Mouse (Mus musculus) kidney, embryonic 14.5 days (tissue): ENCODE data around the gene Zfp354a. TPM values are rescaled to one million over a fixed set of nuclear protein-coding genes. Genes with fewer than 3 reads are reported as not detected.
"Not testable (repeated sequence)": the region's sequence is repeated elsewhere in the genome, so short reads cannot be mapped to it uniquely, and the experiment has no call there.

Source experiments
- ATAC-seq: fragments of 200-750 bp; cut with Nextera tagmentation; 2 replicates; pipeline ENCODE4 v1.8.0; 2017; ENCODE audit warnings: moderate number of reproducible peaks, mild to moderate bottlenecking, moderate TSS enrichment, moderate library complexity; ENCODE audit not compliant: low FRiP score, low TSS enrichment
- H3K27ac ChIP-seq: fragments of 300-500 bp; sonication (generic); 2 replicates; pipeline ENCODE4 v1.5.1; 2014; ENCODE audit warnings: low read depth, mild to moderate bottlenecking, low read length, moderate library complexity, mixed read lengths
- H3K27me3 ChIP-seq: fragments of 300-500 bp; sonication (generic); 2 replicates; pipeline ENCODE4 v1.6.1; 2014; ENCODE audit warnings: mild to moderate bottlenecking, low read length; ENCODE audit not compliant: control insufficient read depth, insufficient read depth
- H3K36me3 ChIP-seq: fragments of 300-500 bp; sonication (generic); 2 replicates; pipeline ENCODE4 v1.6.1; 2014; ENCODE audit warnings: low read length, mixed read lengths; ENCODE audit not compliant: control insufficient read depth, insufficient read depth
- H3K4me1 ChIP-seq: fragments of 300-500 bp; sonication (generic); 2 replicates; pipeline ENCODE4 v1.6.1; 2014; ENCODE audit warnings: low read length, mixed read lengths; ENCODE audit not compliant: control insufficient read depth, insufficient read depth
- H3K4me2 ChIP-seq: fragments of 300-500 bp; sonication (generic); replicated peaks from 2 replicates; pipeline ENCODE4 v1.6.1; 2014; ENCODE audit warnings: low read depth, mild to moderate bottlenecking, low read length
- H3K4me3 ChIP-seq: fragments of 300-500 bp; sonication (generic); 2 replicates; pipeline ENCODE4 v1.5.1; 2014; ENCODE audit warnings: mild to moderate bottlenecking, low read length
- H3K9ac ChIP-seq: fragments of 300-500 bp; sonication (generic); 2 replicates; pipeline ENCODE4 v1.6.1; 2014; ENCODE audit warnings: low read depth, mild to moderate bottlenecking, low read length, moderate library complexity
- H3K9me3 ChIP-seq: fragments of 300-500 bp; sonication (generic); 2 replicates; pipeline ENCODE4 v1.6.1; 2016; ENCODE audit warnings: low read length; ENCODE audit not compliant: control insufficient read depth
- WGBS: fragments of 180-500 bp; shearing (Covaris S2); extraction: QIAGEN DNeasy Blood & Tissue Kit; methylation state at CpG from one replicate; pipeline ENCODE4 v1.1.7; 2014; 5-methylcytosine and 5-hydroxymethylcytosine counted together
- polyA plus RNA-seq: library from polyadenylated mRNA; unstranded; fragments of >200 nt; fragmentation: Nextera tagmentation; extraction: Ambion mirVana; gene quantifications from 2 replicates; pipeline ENCODE4 v1.2.1, GENCODE M21; 2014

The Zfp354a gene
- 7.5 and 11.7 TPM in 2 replicates for polyA plus RNA-seq

DNA sequence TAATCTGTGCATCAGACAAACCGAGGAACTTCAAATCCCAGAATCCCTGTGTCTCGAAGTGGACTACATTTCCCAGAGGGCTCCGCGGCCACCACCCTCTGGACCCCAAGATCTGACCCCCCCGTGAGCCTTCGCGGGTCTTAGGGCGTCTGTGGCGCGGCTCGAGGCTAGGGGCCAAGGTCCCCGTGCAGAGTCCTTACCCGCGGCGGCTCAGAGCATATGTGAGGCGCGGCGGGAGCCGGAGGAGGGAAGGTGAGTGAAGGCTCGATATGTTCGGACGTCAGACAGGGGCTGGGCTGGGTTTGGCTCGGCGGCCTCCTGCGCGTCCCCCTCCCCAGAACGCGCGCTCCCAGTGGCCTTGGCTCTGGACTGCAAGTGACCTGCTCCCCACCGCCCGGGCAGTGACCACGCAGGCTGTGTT, at the start of gene Zfp354a:
TSS of gene Zfp354a (plus strand) at position 107 of the 421 bp plus-strand sequence.
- WGBS, result under 1% methylated on average over 29 of the region's 32 CpGs
- Histone ChIP-seq H3K36me3 (peaks cover 8% of the 10 kb centered on the region; the same call in 1 of the 2 replicates), H3K27ac (no peak within 1 kb of the TSS), H3K4me1 (peaks cover 4% of the 10 kb centered on the region; the same call in 1 of the 2 replicates), H3K4me3 (peak within 1 kb of the TSS; percentile 71), H3K9me3 (no peaks in the 10 kb centered on the region), H3K9ac (peak within 1 kb of the TSS; percentile 73), H3K27me3 (no peaks in the 10 kb centered on the region), H3K4me2 (peak within 1 kb of the TSS; percentile 53)
- ATAC-seq, result peak; percentile 95

DNA sequence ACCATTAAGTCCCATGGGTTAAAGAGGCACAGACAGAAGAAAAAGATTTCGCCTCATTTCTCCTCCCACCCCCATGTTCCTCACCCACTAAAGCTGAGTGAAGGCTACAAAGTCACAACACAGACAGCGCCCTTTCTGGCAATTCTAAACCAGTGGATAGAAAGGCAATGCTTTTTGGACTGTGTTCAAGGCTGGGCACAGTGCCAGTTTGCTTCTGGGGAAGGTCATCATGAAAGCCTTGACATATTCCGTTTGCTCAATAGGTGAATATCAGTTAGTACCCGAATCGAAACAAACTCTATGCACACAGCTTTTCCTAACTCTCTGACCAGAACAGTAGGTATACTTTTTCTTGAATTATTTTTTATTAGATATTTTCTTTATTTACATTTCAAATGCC, 47.2 kb upstream of the Zfp354a start:
- Histone ChIP-seq H3K4me3 (no peak overlapping the region), H3K4me2 (no peak overlapping the region), H3K9me3 (no peaks in the 10 kb centered on the region), H3K4me1 (no peaks in the 10 kb centered on the region), H3K36me3 (no peaks in the 10 kb centered on the region), H3K27me3 (no peaks in the 10 kb centered on the region), H3K9ac (no peak overlapping the region), H3K27ac (no peak overlapping the region)
- WGBS, result 70% methylated on average over 5 of the region's 5 CpGs
- ATAC-seq, result no peak

DNA sequence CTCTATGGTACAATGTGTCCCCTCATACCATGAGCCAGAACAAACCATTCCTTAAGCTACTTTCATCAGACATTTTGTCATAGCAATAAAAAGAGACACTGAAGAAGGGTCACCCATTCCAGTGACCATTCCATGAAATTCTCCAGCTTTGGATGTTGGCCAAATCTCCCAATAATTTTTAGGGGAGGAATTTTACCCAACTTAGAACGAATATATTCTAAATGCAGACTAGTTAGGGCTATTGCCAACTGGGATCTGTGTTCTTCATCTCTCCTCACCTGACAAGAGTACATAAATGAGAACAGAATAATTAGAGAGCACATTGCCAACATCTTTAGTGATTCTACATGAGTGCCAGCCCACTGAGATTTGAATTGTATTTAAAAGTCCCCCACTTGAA, 45.1 kb upstream of the Zfp354a start, which contains the start of gene Olfr54:
TSS of gene Olfr54 (plus strand) at position 301 of the 400 bp plus-strand sequence.
- WGBS, result 68% methylated on average over 1 of the region's 1 CpGs
- no peaks in the 10 kb centered on the region for H3K36me3 ChIP-seq
- ATAC-seq, result no peak
- H3K27me3 ChIP-seq, result no peaks in the 10 kb centered on the region
- no peak within 1 kb of the TSS for H3K27ac ChIP-seq
- no peak within 1 kb of the TSS for H3K9ac ChIP-seq
- H3K4me1 ChIP-seq, result no peaks in the 10 kb centered on the region
- no peak within 1 kb of the TSS for H3K4me2 ChIP-seq
- H3K9me3 ChIP-seq, result no peaks in the 10 kb centered on the region
- H3K4me3 ChIP-seq, result no peak within 1 kb of the TSS

DNA sequence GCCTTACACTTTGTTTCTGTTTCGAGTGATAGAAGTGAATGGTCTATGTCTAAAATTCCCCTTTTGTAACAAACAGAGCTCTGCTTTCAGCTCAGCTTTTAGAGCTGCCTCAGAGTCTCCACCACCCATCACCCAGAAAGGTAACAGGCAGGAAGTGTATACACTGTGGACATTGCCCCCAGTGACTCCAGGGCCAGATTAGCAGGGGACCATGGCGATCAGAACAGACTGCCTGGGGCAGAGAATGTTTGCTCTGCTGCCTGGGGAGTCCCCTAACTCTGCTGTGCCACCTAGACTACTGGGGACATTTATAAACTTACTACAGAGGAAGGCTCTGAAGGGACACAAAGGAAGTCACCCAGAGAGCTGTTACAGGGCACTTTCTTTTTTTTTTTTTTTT, 42.7 kb upstream of the Zfp354a start:
- Histone ChIP-seq H3K4me2 (no peak overlapping the region), H3K4me3 (no peak overlapping the region), H3K27me3 (no peaks in the 10 kb centered on the region), H3K9ac (no peak overlapping the region), H3K9me3 (no peaks in the 10 kb centered on the region), H3K27ac (no peak overlapping the region), H3K4me1 (no peaks in the 10 kb centered on the region), H3K36me3 (no peaks in the 10 kb centered on the region)
- no peak for ATAC-seq
- WGBS, result 60% methylated on average over 2 of the region's 2 CpGs

DNA sequence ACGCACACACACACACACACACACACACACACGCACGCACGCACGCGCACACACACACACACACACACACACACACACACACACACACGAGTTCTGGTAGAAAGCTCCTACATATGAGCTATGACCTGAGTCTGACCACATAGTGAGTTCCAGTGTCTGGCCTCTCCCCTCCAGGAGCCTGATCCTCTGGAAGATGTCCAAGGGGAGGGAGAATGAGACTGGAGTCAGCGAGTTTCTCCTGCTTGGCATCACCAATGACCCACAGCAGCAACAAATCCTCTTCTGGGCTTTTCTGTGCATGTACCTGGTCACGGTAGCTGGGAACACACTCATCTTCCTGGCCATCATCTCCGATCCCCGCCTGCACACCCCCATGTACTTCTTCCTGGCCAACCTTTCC, 32.2 kb upstream of the Zfp354a start:
- not testable (repeated sequence) for H3K4me1 ChIP-seq, H3K36me3 ChIP-seq, ATAC-seq, H3K9me3 ChIP-seq, H3K27ac ChIP-seq, H3K4me2 ChIP-seq, H3K4me3 ChIP-seq, H3K27me3 ChIP-seq, H3K9ac ChIP-seq
- 89% methylated on average over 11 of the region's 11 CpGs for WGBS

DNA sequence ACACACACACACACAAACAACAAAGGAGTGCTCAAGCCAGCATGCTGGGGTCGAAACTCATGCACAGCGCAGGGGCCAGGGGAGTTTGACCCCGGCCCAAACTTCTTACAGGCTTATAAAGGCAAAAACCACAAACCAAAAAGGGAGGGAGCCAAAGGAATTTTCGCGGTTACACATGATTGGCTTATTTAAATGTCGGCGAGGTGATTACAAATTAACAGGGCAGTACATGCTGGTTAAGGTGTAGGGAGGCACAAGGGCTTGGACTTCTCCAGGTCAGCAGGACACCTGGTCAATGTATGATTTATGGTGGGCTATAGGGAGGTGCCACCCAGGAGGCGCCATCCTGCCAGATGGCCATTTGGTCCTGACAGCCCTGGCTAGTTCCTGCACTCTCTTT, 29.7 kb upstream of the Zfp354a start:
- H3K27ac ChIP-seq, H3K9ac ChIP-seq, ATAC-seq, H3K4me3 ChIP-seq, H3K36me3 ChIP-seq, H3K9me3 ChIP-seq, H3K4me2 ChIP-seq, H3K4me1 ChIP-seq, H3K27me3 ChIP-seq: not testable (repeated sequence)
- 36% methylated on average over 8 of the region's 8 CpGs for WGBS

DNA sequence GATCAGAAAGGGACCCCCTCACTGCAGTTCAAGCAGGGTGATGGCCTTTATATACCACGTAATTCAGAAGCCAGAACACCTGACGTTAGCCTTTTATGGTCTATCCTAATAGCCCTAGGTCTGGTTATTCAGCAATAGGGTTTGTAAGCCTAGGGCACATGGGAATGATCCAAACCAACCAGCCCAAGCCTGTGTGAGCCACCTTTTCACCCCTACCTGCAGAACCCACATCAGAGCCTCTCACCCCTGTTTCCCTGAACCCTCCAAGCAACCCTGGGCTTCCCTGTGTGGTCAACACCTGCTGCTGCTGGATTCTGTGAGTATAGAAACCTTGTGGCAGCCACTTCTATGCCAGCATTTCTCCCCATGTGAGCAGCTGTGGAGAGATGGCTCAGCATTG, 28.8 kb upstream of the Zfp354a start:
- H3K9ac ChIP-seq, result no peak overlapping the region
- no peaks in the 10 kb centered on the region for H3K9me3 ChIP-seq
- no peaks in the 10 kb centered on the region for H3K36me3 ChIP-seq
- no peak overlapping the region for H3K4me3 ChIP-seq
- H3K4me1 ChIP-seq, result no peaks in the 10 kb centered on the region
- H3K27ac ChIP-seq, result no peak overlapping the region
- ATAC-seq, result no peak
- WGBS, result 46% methylated on average over 2 of the region's 2 CpGs
- H3K27me3 ChIP-seq, result no peaks in the 10 kb centered on the region
- H3K4me2 ChIP-seq, result no peak overlapping the region

DNA sequence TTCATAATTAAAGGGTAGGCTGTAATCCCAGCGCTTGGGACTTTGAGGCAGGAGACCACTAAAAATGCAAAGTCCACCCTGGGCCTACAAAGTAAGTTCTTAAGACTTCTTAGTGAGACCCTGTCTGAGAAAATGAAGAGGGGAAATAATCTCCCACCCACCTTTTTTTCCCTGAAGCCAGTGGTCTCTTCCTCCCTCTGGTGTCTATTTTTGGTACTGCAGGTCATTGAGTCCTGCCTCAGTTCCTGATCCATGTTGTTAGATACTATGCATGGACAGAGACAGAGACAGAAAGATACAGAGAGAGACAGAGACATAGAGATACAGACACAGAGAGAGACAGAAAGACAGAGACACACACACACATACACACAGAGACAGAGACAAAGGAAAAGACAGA, 26.2 kb upstream of the Zfp354a start:
- no peak overlapping the region for H3K4me2 ChIP-seq

DNA sequence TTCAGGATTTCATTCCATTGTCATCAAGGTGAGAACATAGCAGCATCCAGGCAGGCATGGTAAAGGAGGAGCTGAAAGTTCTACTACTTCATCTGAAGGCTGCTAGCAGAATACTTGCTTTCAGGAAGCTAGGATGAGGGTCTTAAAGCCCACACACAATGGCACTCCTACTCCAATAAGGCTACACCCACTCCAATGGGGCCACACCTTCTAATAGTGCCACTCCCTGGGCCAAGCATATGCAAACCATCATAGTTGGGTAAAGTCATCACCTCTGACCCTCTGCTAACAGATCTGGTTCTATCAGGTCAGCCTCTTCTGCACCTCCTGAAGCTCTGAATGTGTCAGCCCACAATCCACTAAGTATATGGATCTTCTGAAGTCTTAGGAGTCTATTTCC, 24.9 kb upstream of the Zfp354a start:
- ATAC-seq, H3K27me3 ChIP-seq, H3K36me3 ChIP-seq, H3K9ac ChIP-seq, H3K4me1 ChIP-seq, H3K27ac ChIP-seq, H3K9me3 ChIP-seq, H3K4me3 ChIP-seq, H3K4me2 ChIP-seq: not testable (repeated sequence)

More for the DNA sequence above, 26.2 kb upstream of the Zfp354a start:
- no peak for ATAC-seq
- H3K36me3 ChIP-seq, result no peaks in the 10 kb centered on the region
- H3K9ac ChIP-seq, result no peak overlapping the region
- H3K4me3 ChIP-seq, result no peak overlapping the region
- H3K4me1 ChIP-seq, result no peaks in the 10 kb centered on the region
- no peaks in the 10 kb centered on the region for H3K27me3 ChIP-seq
- H3K9me3 ChIP-seq, result no peaks in the 10 kb centered on the region
- no peak overlapping the region for H3K27ac ChIP-seq
- 23% methylated on average over 1 of the region's 1 CpGs for WGBS
